Mouse (Mus musculus) midbrain, postnatal 0 days (tissue): ENCODE results near the gene Etv6. TPM values are rescaled to one million over a fixed set of nuclear protein-coding genes. Genes with fewer than 3 reads are reported as not detected.

Experiments used
- ATAC-seq: fragments of 200-750 bp; cut with Nextera tagmentation; 2 replicates; pipeline ENCODE4 v1.8.0; 2017; ENCODE audit warnings: moderate number of reproducible peaks, mild to moderate bottlenecking, moderate TSS enrichment, moderate library complexity; ENCODE audit not compliant: low FRiP score
- DNase-seq: peaks from one replicate; pipeline ENCODE4 v3.0.0-alpha.2; 2015; ENCODE audit warnings: low spot score
- H3K27ac ChIP-seq: fragments of 300-500 bp; sonication (generic); 2 replicates; pipeline ENCODE4 v1.5.1; 2014; ENCODE audit warnings: low read depth, mild to moderate bottlenecking, low read length, mixed read lengths
- H3K27me3 ChIP-seq: fragments of 300-500 bp; sonication (generic); 2 replicates; pipeline ENCODE4 v1.6.1; 2014; ENCODE audit warnings: low read length, control low read depth, mixed read lengths; ENCODE audit not compliant: insufficient read depth
- H3K36me3 ChIP-seq: fragments of 300-500 bp; sonication (generic); 2 replicates; pipeline ENCODE4 v1.6.1; 2014; ENCODE audit warnings: low read length, control low read depth, mixed read lengths; ENCODE audit not compliant: insufficient read depth
- H3K4me1 ChIP-seq: fragments of 300-500 bp; sonication (generic); 2 replicates; pipeline ENCODE4 v1.6.1; 2014; ENCODE audit warnings: mild to moderate bottlenecking, control low read depth, antibody characterized with exemption, low read length, mixed read lengths; ENCODE audit not compliant: insufficient read depth
- H3K4me2 ChIP-seq: fragments of 300-500 bp; sonication (generic); 2 replicates; pipeline ENCODE4 v1.6.1; 2014; ENCODE audit warnings: low read depth, mild to moderate bottlenecking, low read length, mixed read lengths; ENCODE audit not compliant: poor library complexity, severe bottlenecking
- H3K4me3 ChIP-seq: fragments of 300-500 bp; sonication (generic); 2 replicates; pipeline ENCODE4 v1.5.1; 2014; ENCODE audit warnings: low read depth, mild to moderate bottlenecking, low read length, moderate library complexity
- H3K9ac ChIP-seq: fragments of 300-500 bp; sonication (generic); replicated peaks from 2 replicates; pipeline ENCODE4 v1.6.1; 2014; ENCODE audit warnings: mild to moderate bottlenecking, low read length, moderate library complexity, mixed read lengths; ENCODE audit not compliant: poor library complexity, severe bottlenecking
- H3K9me3 ChIP-seq: fragments of 300-500 bp; sonication (generic); 2 replicates; pipeline ENCODE4 v1.6.1; 2016; ENCODE audit warnings: low read length, control low read depth
- CTCF ChIP-seq: IDR thresholded peaks from 2 replicates; pipeline ENCODE4 v1.5.1; 2016; ENCODE audit warnings: antibody characterized with exemption, mild to moderate bottlenecking
- WGBS: fragments of 180-500 bp; shearing (Covaris S2); extraction: QIAGEN DNeasy Blood & Tissue Kit; methylation state at CpG from one replicate; pipeline ENCODE4 v1.1.7; 2014; 5-methylcytosine and 5-hydroxymethylcytosine counted together
- polyA plus RNA-seq: library from polyadenylated mRNA; unstranded; fragments of >200 nt; fragmentation: Nextera tagmentation; extraction: Ambion mirVana; gene quantifications from 2 replicates; pipeline ENCODE4 v1.2.1, GENCODE M21; 2015
- total RNA-seq: library from RNA; depleted of rRNA; stranded (reverse); fragments of >200 nt; gene quantifications from 2 replicates; pipeline ENCODE4 v1.2.3, GENCODE M21; 2014

The Etv6 gene
- total and polyA plus RNA-seq, 2 experiments from 2014 or later: 2.9 to 7.2 TPM

GRCm38 (mm10) chr6:134165012-134165411 lies 129.5 kb downstream of the Etv6 start:
- WGBS: 62% methylated on average over 8 of the region's 8 CpGs
- no peaks in the 10 kb centered on the region for H3K27me3 ChIP-seq
- ATAC-seq: no peak
- H3K4me2 ChIP-seq: no peak overlapping the region
- H3K9ac ChIP-seq: no peak overlapping the region
- no peaks in the 10 kb centered on the region for H3K9me3 ChIP-seq
- no peaks in the 10 kb centered on the region for H3K36me3 ChIP-seq
- H3K4me1 ChIP-seq: no peaks in the 10 kb centered on the region
- no peak overlapping the region for H3K4me3 ChIP-seq
- no peak for TF ChIP-seq CTCF
- DNase-seq: no peak
- H3K27ac ChIP-seq: no peak overlapping the region

GRCm38 (mm10) chr6:134167963-134168362 lies 132.5 kb downstream of the Etv6 start:
- ATAC-seq: no peak
- H3K27ac ChIP-seq: no peak overlapping the region
- no peak for DNase-seq
- no peak overlapping the region for H3K4me2 ChIP-seq
- H3K36me3 ChIP-seq: no peaks in the 10 kb centered on the region
- no peaks in the 10 kb centered on the region for H3K27me3 ChIP-seq
- WGBS: 81% methylated on average over 5 of the region's 5 CpGs
- no peak overlapping the region for H3K9ac ChIP-seq
- no peaks in the 10 kb centered on the region for H3K9me3 ChIP-seq
- H3K4me1 ChIP-seq: no peaks in the 10 kb centered on the region
- no peak overlapping the region for H3K4me3 ChIP-seq
- TF ChIP-seq CTCF: no peak

- Histone ChIP-seq H3K4me1 (no peaks in the 10 kb centered on the region), H3K36me3 (no peaks in the 10 kb centered on the region), H3K27ac (no peak overlapping the region), H3K9me3 (no peaks in the 10 kb centered on the region), H3K27me3 (no peaks in the 10 kb centered on the region), H3K9ac (no peak overlapping the region), H3K4me2 (no peak overlapping the region), H3K4me3 (no peak overlapping the region)
- WGBS: 89% methylated on average over 11 of the region's 11 CpGs
- TF ChIP-seq CTCF: no peak
- DNase-seq: no peak
- ATAC-seq: no peak
These were observed 133.3 kb downstream of the Etv6 start for GRCm38 (mm10) chr6:134168799-134169198.

GRCm38 (mm10) chr6:134171235-134171634 lies 135.7 kb downstream of the Etv6 start:
- ATAC-seq (no peak), DNase-seq (no peak)
- H3K36me3 ChIP-seq: no peaks in the 10 kb centered on the region
- no peak overlapping the region for H3K27ac ChIP-seq
- H3K4me2 ChIP-seq: no peak overlapping the region
- 82% methylated on average over 1 of the region's 1 CpGs for WGBS
- no peaks in the 10 kb centered on the region for H3K9me3 ChIP-seq
- H3K9ac ChIP-seq: no peak overlapping the region
- no peaks in the 10 kb centered on the region for H3K4me1 ChIP-seq
- H3K4me3 ChIP-seq: no peak overlapping the region
- TF ChIP-seq CTCF: no peak
- H3K27me3 ChIP-seq: no peaks in the 10 kb centered on the region

GRCm38 (mm10) chr6:134171906-134172728 lies 136.6 kb downstream of the Etv6 start:
- TF ChIP-seq CTCF: no peak
- WGBS: 89% methylated on average over 17 of the region's 17 CpGs
- no peak overlapping the region for H3K27ac ChIP-seq
- H3K4me3 ChIP-seq: no peak overlapping the region
- H3K27me3 ChIP-seq: no peaks in the 10 kb centered on the region
- H3K36me3 ChIP-seq: no peaks in the 10 kb centered on the region
- no peaks in the 10 kb centered on the region for H3K9me3 ChIP-seq
- DNase-seq (no peak), ATAC-seq (no peak)
- no peak overlapping the region for H3K9ac ChIP-seq
- H3K4me2 ChIP-seq: no peak overlapping the region
- no peaks in the 10 kb centered on the region for H3K4me1 ChIP-seq

GRCm38 (mm10) chr6:134173439-134173838 lies 137.9 kb downstream of the Etv6 start:
- Histone ChIP-seq H3K9me3 (no peaks in the 10 kb centered on the region), H3K4me1 (no peaks in the 10 kb centered on the region), H3K36me3 (no peaks in the 10 kb centered on the region), H3K4me3 (no peak overlapping the region), H3K4me2 (no peak overlapping the region), H3K27me3 (no peaks in the 10 kb centered on the region), H3K27ac (no peak overlapping the region), H3K9ac (no peak overlapping the region)
- DNase-seq: no peak
- WGBS: 87% methylated on average over 6 of the region's 6 CpGs
- TF ChIP-seq CTCF: no peak
- ATAC-seq: no peak
